Mouse (Mus musculus): ENCODE data around the gene Irx5.

DNA sequence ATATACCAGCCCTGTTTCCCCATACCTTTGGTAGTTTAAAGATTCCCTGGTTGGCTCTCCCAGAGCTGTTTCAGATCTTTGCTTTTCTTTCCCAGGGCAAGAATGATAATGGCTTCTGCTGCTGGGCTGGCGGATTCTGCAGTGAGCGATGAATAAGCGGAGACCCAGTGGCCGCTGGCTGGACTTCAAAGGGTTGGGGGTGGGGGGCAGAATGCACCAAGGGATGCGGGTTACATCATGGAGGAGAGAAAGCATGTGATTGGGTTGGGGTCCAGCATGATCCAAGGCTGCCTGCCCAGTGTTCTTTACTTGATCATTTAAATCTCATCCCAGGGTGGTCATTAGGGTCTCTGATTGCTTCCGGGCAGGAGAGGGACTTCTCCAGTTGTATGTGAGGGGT, 56.2 kb downstream of the Irx5 start:
- no peak for TF ChIP-seq CTCF (IDR thresholded peaks at IDR 0.05; ENCODE audit: borderline replicate concordance, insufficient read depth, low read length)
- TF ChIP-seq POLR2A (IDR thresholded peaks at IDR 0.05; ENCODE audit: low read depth, low read length) = no peak
